Mouse (Mus musculus): Measurements from ENCODE around the gene Nkain1. TPM values are rescaled to one million over a fixed set of nuclear protein-coding genes. Genes with fewer than 3 reads are reported as not detected.

Nkain1 gene
- total and polyA plus RNA-seq, 3 experiments, result not detected

- no peak for TF ChIP-seq GATA1 (IDR thresholded peaks at IDR 0.05; ENCODE audit: borderline replicate concordance, low read length)
- TF ChIP-seq GATA2 (IDR thresholded peaks at IDR 0.05; ENCODE audit: borderline replicate concordance, low read depth, low read length), result no peak
- TF ChIP-seq POLR2AphosphoS5 (IDR thresholded peaks at IDR 0.05; ENCODE audit: insufficient replicate concordance, low read depth, low read length), result no peak
- TF ChIP-seq CTCF (IDR thresholded peaks at IDR 0.05; ENCODE audit: low read depth, low read length), result no peak
- no peak overlapping the region for H3K4me3 ChIP-seq (ENCODE audit: low read depth, low read length)
- H3K27me3 ChIP-seq (ENCODE audit: insufficient read depth, low read length), result peaks cover 9% of the 10 kb centered on the region
- H3K36me3 ChIP-seq (replicated peaks), result no peaks in the 10 kb centered on the region
- DNase-seq (ENCODE audit: low spot score) (no peak), ATAC-seq (ENCODE audit: extremely low read depth, insufficient number of reproducible peaks, low FRiP score, poor library complexity, severe bottlenecking) (no peak)
- no peaks in the 10 kb centered on the region for H3K4me1 ChIP-seq (ENCODE audit: insufficient read depth, low read depth, low read length)
- H3K9me3 ChIP-seq (replicated peaks), result peaks cover 2% of the 10 kb centered on the region
Measured at GRCm38 (mm10) chr4:130544392-130544791, 29.6 kb downstream of the Nkain1 start.

DNA sequence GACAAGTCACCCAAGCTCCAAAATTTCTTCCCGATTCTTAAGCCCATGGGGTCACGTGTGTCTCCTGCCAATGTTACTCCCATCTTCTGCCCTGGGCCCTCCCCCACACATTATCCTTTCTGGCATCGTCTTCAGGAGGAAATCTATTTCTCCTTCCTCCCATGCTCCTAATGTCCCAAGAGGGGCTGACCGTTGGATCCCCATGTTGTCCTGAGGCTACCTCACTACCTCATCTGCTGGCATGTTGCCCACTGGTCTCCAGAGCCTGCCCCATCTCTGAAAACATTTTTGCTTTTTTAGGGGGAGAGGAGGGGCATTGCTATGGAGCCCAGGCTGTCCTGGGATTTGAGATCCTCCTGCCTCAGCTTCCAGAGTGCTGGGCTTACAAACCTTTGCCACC lies 30.9 kb downstream of the Nkain1 start:
- Histone ChIP-seq H3K9me3 (replicated peaks) (no peaks in the 10 kb centered on the region), H3K36me3 (replicated peaks) (no peaks in the 10 kb centered on the region), H3K27me3 (ENCODE audit: insufficient read depth, low read length) (peaks cover 9% of the 10 kb centered on the region), H3K4me1 (ENCODE audit: insufficient read depth, low read depth, low read length) (no peaks in the 10 kb centered on the region), H3K4me3 (ENCODE audit: low read depth, low read length) (no peak overlapping the region)
- no peak for DNase-seq (ENCODE audit: low spot score)
- no peak for ATAC-seq (ENCODE audit: extremely low read depth, insufficient number of reproducible peaks, low FRiP score, poor library complexity, severe bottlenecking)
- TF ChIP-seq POLR2AphosphoS5 (IDR thresholded peaks at IDR 0.05; ENCODE audit: insufficient replicate concordance, low read depth, low read length), result no peak
- TF ChIP-seq TAL1 (conservative IDR thresholded peaks at IDR 0.05; ENCODE audit: low read depth, low read length), result no peak
- TF ChIP-seq GATA1 (IDR thresholded peaks at IDR 0.05; ENCODE audit: borderline replicate concordance, low read length), result no peak
- no peak for TF ChIP-seq CTCF (IDR thresholded peaks at IDR 0.05; ENCODE audit: low read depth, low read length)
- TF ChIP-seq GATA2 (IDR thresholded peaks at IDR 0.05; ENCODE audit: borderline replicate concordance, low read depth, low read length), result no peak

DNA sequence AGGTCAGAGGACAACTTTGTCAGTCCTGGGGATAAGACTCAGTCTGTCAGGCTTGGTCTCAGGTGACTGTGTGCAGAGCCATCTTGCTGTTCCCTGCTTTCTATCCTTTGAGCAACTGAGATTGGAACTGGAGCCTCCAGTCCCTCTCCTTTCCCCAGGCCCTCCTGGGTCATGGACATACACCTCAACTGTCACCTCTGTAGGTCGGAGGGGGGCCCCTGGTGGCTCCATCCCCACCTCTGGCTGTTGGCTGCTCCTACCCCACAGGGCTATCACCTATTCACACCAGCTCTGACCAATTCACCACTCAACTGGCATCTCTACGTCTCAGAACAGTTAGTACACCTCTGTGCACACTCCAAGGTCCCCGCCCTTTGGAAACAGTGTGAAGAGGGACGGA lies 33.1 kb downstream of the Nkain1 start:
- H3K27me3 ChIP-seq (ENCODE audit: insufficient read depth, low read length), result peaks cover 2% of the 10 kb centered on the region
- ATAC-seq (ENCODE audit: extremely low read depth, insufficient number of reproducible peaks, low FRiP score, poor library complexity, severe bottlenecking) (no peak), DNase-seq (ENCODE audit: low spot score) (no peak)
- no peaks in the 10 kb centered on the region for H3K36me3 ChIP-seq (replicated peaks)
- no peak overlapping the region for H3K4me3 ChIP-seq (ENCODE audit: low read depth, low read length)
- H3K9me3 ChIP-seq (replicated peaks), result peaks cover under 1% of the 10 kb centered on the region
- TF ChIP-seq CTCF (IDR thresholded peaks at IDR 0.05; ENCODE audit: low read depth, low read length) (no peak), TAL1 (conservative IDR thresholded peaks at IDR 0.05; ENCODE audit: low read depth, low read length) (no peak), POLR2AphosphoS5 (IDR thresholded peaks at IDR 0.05; ENCODE audit: insufficient replicate concordance, low read depth, low read length) (no peak), GATA1 (IDR thresholded peaks at IDR 0.05; ENCODE audit: borderline replicate concordance, low read length) (no peak), GATA2 (IDR thresholded peaks at IDR 0.05; ENCODE audit: borderline replicate concordance, low read depth, low read length) (no peak)
- H3K4me1 ChIP-seq (ENCODE audit: insufficient read depth, low read depth, low read length), result no peaks in the 10 kb centered on the region

- no peak for TF ChIP-seq GATA2 (IDR thresholded peaks at IDR 0.05; ENCODE audit: borderline replicate concordance, low read depth, low read length)
- TF ChIP-seq CTCF (IDR thresholded peaks at IDR 0.05; ENCODE audit: low read depth, low read length), result no peak
- no peak for TF ChIP-seq POLR2AphosphoS5 (IDR thresholded peaks at IDR 0.05; ENCODE audit: insufficient replicate concordance, low read depth, low read length)
- no peak for TF ChIP-seq TAL1 (conservative IDR thresholded peaks at IDR 0.05; ENCODE audit: low read depth, low read length)
- no peak for TF ChIP-seq GATA1 (IDR thresholded peaks at IDR 0.05; ENCODE audit: borderline replicate concordance, low read length)
Measured at GRCm38 (mm10) chr4:130539706-130540105, 34.3 kb downstream of the Nkain1 start.

GRCm38 (mm10) chr4:130539053-130539452 lies 34.9 kb downstream of the Nkain1 start:
- Histone ChIP-seq H3K4me1 (ENCODE audit: insufficient read depth, low read depth, low read length) (no peaks in the 10 kb centered on the region), H3K9me3 (replicated peaks) (peaks cover 6% of the 10 kb centered on the region), H3K36me3 (replicated peaks) (no peaks in the 10 kb centered on the region), H3K27me3 (ENCODE audit: insufficient read depth, low read length) (peaks cover 2% of the 10 kb centered on the region), H3K4me3 (ENCODE audit: low read depth, low read length) (no peak overlapping the region)
- TF ChIP-seq CTCF (IDR thresholded peaks at IDR 0.05; ENCODE audit: low read depth, low read length) (no peak), POLR2AphosphoS5 (IDR thresholded peaks at IDR 0.05; ENCODE audit: insufficient replicate concordance, low read depth, low read length) (no peak), GATA1 (IDR thresholded peaks at IDR 0.05; ENCODE audit: borderline replicate concordance, low read length) (no peak), GATA2 (IDR thresholded peaks at IDR 0.05; ENCODE audit: borderline replicate concordance, low read depth, low read length) (no peak), TAL1 (conservative IDR thresholded peaks at IDR 0.05; ENCODE audit: low read depth, low read length) (no peak)
- ATAC-seq (ENCODE audit: extremely low read depth, insufficient number of reproducible peaks, low FRiP score, poor library complexity, severe bottlenecking), result no peak
- no peak for DNase-seq (ENCODE audit: low spot score)

More at GRCm38 (mm10) chr4:130539706-130540105, 34.3 kb downstream of the Nkain1 start:
- Histone ChIP-seq H3K36me3 (replicated peaks) (no peaks in the 10 kb centered on the region), H3K27me3 (ENCODE audit: insufficient read depth, low read length) (peaks cover 2% of the 10 kb centered on the region), H3K4me1 (ENCODE audit: insufficient read depth, low read depth, low read length) (no peaks in the 10 kb centered on the region), H3K9me3 (replicated peaks) (peaks cover 6% of the 10 kb centered on the region), H3K4me3 (ENCODE audit: low read depth, low read length) (no peak overlapping the region)
- no peak for DNase-seq (ENCODE audit: low spot score)
- ATAC-seq (ENCODE audit: extremely low read depth, insufficient number of reproducible peaks, low FRiP score, poor library complexity, severe bottlenecking), result no peak

- peaks cover 3% of the 10 kb centered on the region for H3K27me3 ChIP-seq (ENCODE audit: insufficient read depth, low read length)
- no peak for TF ChIP-seq POLR2AphosphoS5 (IDR thresholded peaks at IDR 0.05; ENCODE audit: insufficient replicate concordance, low read depth, low read length)
- no peak for TF ChIP-seq CTCF (IDR thresholded peaks at IDR 0.05; ENCODE audit: low read depth, low read length)
- no peak for TF ChIP-seq TAL1 (conservative IDR thresholded peaks at IDR 0.05; ENCODE audit: low read depth, low read length)
- TF ChIP-seq GATA2 (IDR thresholded peaks at IDR 0.05; ENCODE audit: borderline replicate concordance, low read depth, low read length), result no peak
- no peak for TF ChIP-seq GATA1 (IDR thresholded peaks at IDR 0.05; ENCODE audit: borderline replicate concordance, low read length)
- H3K4me3 ChIP-seq (ENCODE audit: low read depth, low read length), result no peak overlapping the region
- H3K4me1 ChIP-seq (ENCODE audit: insufficient read depth, low read depth, low read length), result no peaks in the 10 kb centered on the region
- peaks cover 6% of the 10 kb centered on the region for H3K9me3 ChIP-seq (replicated peaks)
- DNase-seq (ENCODE audit: low spot score) (no peak), ATAC-seq (ENCODE audit: extremely low read depth, insufficient number of reproducible peaks, low FRiP score, poor library complexity, severe bottlenecking) (no peak)
- H3K36me3 ChIP-seq (replicated peaks), result no peaks in the 10 kb centered on the region
Measured at GRCm38 (mm10) chr4:130537371-130537770, 36.6 kb downstream of the Nkain1 start.

Measured in G1E (cell line).